Mouse (Mus musculus) CH12F3 (cell line): Measurements from ENCODE around the gene Nrxn3.

ENCODE experiments used
- in situ Hi-C: fragments of 300-500 bp; cut with MboI; formaldehyde crosslinking; loops from 2 replicates; pipeline ENCODE4 v1.14.3; 2020; ENCODE audit warnings: low sequenced_read_pairs

Nrxn3 gene

GRCm38 (mm10) chr12:88808947-88809346 is 86.3 kb downstream of the Nrxn3 start:
- in situ Hi-C loops, result no loop called here

- in situ Hi-C loops, result no loop called here
These were observed 89.5 kb downstream of the Nrxn3 start for GRCm38 (mm10) chr12:88812173-88812572.

GRCm38 (mm10) chr12:88816865-88817264 is 94.2 kb downstream of the Nrxn3 start:
- in situ Hi-C loops, result no loop called here

DNA sequence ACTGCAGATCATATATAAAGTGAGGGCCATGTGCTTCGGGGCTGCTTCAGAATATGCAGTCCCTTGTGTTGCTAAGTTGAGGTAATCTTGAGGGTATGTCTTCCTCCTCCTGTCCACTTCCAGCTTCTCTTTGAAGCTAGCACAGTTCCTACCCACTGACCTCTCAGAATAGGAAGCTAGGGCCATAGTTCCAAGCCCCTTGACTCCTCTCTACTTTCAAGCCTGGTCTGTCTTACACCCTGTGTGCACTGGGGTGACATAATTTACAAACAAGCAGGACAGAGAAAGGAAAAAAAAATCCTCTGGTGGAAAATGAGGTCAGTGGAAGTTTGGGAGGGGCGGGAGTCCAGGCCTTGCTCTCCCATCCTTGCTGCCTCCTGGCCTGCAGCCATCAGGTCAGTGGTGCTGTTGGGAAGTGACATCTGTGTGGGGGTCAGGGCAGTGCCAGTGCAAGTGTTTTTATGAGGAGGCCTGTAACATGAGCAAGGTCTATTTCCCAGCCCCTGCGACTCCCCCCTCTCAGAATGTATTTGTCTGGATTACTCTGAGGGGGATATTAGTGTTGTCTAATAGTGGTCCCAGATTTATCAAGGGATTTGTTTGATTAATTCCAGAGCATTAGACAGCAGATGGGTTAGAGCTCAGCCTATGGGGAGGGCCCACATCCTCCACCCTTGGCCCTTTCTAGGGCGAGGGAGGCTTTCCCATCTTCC is 96.1 kb downstream of the Nrxn3 start:
- in situ Hi-C loops, result no loop called here

- in situ Hi-C loops, result no loop called here
These were observed 96.6 kb downstream of the Nrxn3 start for GRCm38 (mm10) chr12:88819335-88819709.

- in situ Hi-C loops, result no loop called here
These were observed 97.5 kb downstream of the Nrxn3 start for GRCm38 (mm10) chr12:88820131-88820530.

DNA sequence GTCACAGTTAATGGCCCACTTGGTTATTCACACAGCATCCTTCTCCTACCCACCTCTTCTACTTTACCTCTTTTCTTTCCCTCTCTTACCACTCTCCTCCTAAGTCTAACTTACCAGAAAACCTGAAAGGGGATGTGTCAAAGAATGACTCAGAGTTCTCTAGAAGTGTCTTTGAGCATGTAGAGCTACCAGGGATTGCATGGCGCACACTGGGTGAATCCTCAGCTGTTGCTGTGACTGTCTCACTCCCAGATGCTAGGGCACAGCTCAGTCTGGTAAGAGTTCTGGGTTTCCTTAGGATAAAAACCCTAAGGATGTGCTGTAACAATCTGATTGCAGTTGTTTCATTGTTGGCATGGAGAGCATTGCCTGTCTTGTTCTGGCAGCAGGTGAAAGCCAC is 108.2 kb downstream of the Nrxn3 start:
- in situ Hi-C loops, result no loop called here

- in situ Hi-C loops, result no loop called here
These were observed 113.1 kb downstream of the Nrxn3 start for GRCm38 (mm10) chr12:88835821-88836220.

- in situ Hi-C loops, result no loop called here
These were observed 117.0 kb downstream of the Nrxn3 start for GRCm38 (mm10) chr12:88839724-88840123.

- in situ Hi-C loops, result no loop called here
These were observed 118.7 kb downstream of the Nrxn3 start for GRCm38 (mm10) chr12:88841350-88841749.

DNA sequence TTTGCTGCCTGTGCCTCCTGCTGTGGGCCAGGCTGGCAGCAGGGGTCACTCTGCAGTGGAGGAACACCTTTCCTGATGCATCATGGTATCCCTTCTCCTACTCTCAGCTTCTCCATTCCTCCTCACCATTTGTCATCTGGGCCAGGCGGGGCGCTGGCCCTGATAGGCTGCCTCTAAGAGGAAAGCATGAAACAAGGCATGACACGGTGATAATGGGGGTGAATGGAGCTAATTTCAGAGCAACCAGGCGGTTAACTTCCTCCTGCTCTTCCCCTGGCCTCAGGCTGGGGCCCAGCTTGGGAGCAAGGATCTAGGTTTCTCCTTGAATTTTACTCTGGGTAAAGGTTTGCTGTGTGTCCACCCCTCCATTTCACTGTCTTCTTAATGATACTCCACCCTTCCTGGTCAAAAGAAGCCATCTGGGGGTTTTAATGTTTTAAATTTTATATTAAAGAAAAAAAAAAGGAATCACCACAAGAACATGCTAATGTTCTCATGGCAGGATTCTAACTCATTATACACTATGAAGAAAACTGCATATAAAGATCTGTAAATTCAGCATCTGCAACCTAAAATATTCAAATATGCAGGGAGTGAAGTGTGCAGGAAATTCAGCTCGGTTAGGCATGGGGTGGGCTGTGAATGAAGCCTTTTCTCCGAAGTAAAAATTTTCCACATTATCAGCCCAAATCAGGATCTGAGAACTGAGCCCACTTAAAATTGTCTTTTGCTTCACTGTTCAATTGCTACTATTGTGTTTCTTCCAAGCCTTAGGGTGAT is 127.9 kb downstream of the Nrxn3 start:
- in situ Hi-C loops, result no loop called here

GRCm38 (mm10) chr12:88854039-88854438 is 131.4 kb downstream of the Nrxn3 start:
- in situ Hi-C loops, result no loop called here

DNA sequence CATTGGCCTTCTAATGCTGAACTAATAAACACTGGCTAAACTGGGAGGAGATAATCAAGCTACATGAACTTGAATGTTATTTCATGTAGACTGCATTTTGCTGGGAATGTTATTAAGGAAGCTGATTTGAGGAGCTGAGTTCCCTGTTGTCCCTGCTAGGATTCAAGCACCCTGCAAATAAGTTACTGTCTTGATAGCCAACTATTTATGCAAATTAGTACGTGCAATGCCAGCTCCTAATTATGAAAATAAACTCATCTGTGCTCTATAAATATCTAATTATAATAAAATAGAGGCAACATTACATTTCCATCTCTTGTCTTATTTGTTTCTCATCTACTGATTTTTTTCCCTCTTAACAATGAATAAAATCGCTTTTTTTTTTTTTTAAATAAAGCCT is 135.0 kb downstream of the Nrxn3 start:
- in situ Hi-C loops, result no loop called here

- in situ Hi-C loops, result no loop called here
These were observed 137.0 kb downstream of the Nrxn3 start for GRCm38 (mm10) chr12:88859456-88860345.

DNA sequence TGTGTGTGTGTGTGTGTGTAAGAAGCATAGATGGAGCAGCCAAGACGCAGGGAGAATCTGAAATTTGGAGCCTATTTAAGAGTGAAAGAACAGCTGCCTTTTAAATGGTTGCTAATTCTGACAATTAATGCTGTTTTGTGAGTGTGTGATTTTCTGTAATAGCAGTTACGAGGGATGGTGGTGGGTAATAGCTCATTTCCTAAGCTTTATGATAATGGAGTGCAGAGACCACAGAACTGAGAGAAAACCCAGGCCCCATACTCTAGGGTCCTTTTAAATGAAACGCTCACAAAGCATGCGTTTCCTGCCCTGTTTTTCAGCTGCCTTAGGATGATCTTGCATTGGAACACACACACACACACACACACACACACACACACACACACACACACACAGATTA is 137.7 kb downstream of the Nrxn3 start:
- in situ Hi-C loops, result no loop called here

- in situ Hi-C loops, result no loop called here
These were observed 140.4 kb downstream of the Nrxn3 start for GRCm38 (mm10) chr12:88863069-88863468.

GRCm38 (mm10) chr12:88868288-88868687 is 145.6 kb downstream of the Nrxn3 start:
- in situ Hi-C loops, result no loop called here

GRCm38 (mm10) chr12:88897331-88897730 is 174.7 kb downstream of the Nrxn3 start:
- in situ Hi-C loops, result no loop called here

DNA sequence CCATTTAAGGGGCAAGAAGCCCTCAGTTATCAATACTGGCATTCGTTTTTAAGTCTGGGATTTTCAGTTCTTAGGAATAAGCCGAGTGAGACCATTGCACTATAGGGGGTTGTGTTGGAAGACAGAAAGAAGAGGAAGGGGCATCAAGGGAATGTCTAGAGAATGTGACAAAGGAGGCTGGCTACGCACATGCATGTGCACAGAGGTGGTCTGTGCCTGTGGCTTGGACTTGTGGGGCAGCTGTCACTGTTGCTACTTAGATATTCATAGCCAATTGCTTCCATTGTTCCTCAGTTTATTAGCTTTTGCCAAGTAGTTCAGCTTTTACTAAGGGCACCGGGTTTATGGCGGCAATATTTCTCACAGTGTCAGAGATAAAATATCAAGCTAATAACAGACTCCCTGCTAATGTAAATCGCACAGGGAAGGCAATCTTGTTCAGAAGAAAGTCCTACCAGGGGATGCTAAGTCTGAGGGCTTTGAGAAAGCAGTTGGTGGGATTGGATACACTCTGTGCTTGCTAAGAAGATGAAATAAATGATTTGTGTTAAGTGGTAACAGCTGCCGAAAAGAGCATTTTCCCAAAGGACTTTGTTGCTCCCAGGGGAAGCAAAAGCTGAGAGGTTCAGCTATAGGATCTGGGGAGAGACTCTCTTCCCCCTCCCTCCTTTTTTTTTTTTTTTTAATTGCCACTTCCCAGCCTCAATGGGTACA is 177.5 kb downstream of the Nrxn3 start:
- in situ Hi-C loops, result no loop called here

DNA sequence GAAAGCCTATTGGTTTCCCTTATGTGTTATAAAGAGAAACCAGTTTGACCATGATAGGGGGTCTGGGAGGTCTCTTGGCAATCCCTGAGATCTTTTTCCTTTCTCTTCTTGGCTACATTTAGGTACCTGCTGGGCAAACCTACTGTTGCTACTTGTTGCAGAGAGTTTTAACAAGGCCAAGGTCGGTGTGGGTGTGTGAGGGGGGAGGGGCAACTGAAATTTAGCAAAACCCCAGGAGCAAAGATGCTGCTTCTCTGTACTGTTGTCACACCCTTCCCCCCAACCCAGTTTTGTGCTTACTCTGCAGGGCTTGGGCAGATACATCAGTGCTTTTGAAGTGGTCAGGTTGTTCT is 178.0 kb downstream of the Nrxn3 start:
- in situ Hi-C loops, result no loop called here

DNA sequence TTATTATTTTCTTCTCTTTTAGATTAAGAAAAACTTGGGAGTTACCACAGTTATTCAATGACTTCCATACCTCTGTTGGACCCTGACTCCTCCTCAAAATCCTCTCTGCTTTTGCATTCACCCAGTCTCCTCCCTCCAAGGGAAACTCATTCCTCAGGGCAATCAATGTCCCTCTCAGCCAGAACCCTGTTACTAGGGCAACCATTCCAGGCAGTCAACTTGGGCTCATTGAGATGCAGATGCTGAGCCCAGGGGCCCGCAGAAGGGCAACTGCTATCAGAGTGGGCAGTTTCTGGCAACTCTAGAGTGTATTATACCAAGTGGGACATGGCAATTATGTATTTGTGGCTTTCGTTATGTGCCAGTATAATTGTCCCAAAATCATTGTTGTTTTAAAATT is 188.1 kb downstream of the Nrxn3 start:
- in situ Hi-C loops, result no loop called here
